Mouse (Mus musculus) intestine, embryonic 15.5 days (tissue): ENCODE data around the gene Tmem123. TPM values are rescaled to one million over a fixed set of nuclear protein-coding genes. Genes with fewer than 3 reads are reported as not detected.

ENCODE experiments used
- ATAC-seq: fragments of 200-750 bp; cut with Nextera tagmentation; 2 replicates; pipeline ENCODE4 v1.8.0; 2017; ENCODE audit warnings: moderate TSS enrichment, moderate library complexity
- H3K27ac ChIP-seq: fragments of 300-500 bp; sonication (generic); 2 replicates; pipeline ENCODE4 v1.5.1; 2015; ENCODE audit warnings: mild to moderate bottlenecking, inconsistent platforms
- H3K27me3 ChIP-seq: fragments of 300-500 bp; sonication (generic); replicated peaks from 2 replicates; pipeline ENCODE4 v1.6.1; 2015; ENCODE audit warnings: inconsistent platforms
- H3K36me3 ChIP-seq: fragments of 300-500 bp; sonication (generic); 2 replicates; pipeline ENCODE4 v1.6.1; 2015; ENCODE audit warnings: inconsistent platforms
- H3K4me1 ChIP-seq: fragments of 300-500 bp; sonication (generic); replicated peaks from 2 replicates; pipeline ENCODE4 v1.6.1; 2015; ENCODE audit warnings: inconsistent platforms
- H3K4me2 ChIP-seq: fragments of 300-500 bp; sonication (generic); replicated peaks from 2 replicates; pipeline ENCODE4 v1.6.1; 2015; ENCODE audit warnings: mild to moderate bottlenecking, inconsistent platforms
- H3K4me3 ChIP-seq: fragments of 300-500 bp; sonication (generic); replicated peaks from 2 replicates; pipeline ENCODE4 v1.5.1; 2015; ENCODE audit warnings: inconsistent platforms
- H3K9ac ChIP-seq: fragments of 300-500 bp; sonication (generic); 2 replicates; pipeline ENCODE4 v1.6.1; 2015; ENCODE audit warnings: inconsistent platforms
- H3K9me3 ChIP-seq: fragments of 300-500 bp; sonication (generic); 2 replicates; pipeline ENCODE4 v1.6.1; 2016; ENCODE audit warnings: inconsistent platforms
- WGBS: fragments of 180-500 bp; shearing (Covaris S2); methylation state at CpG from one replicate; pipeline ENCODE4 v1.1.7; 2015; 5-methylcytosine and 5-hydroxymethylcytosine counted together
- polyA plus RNA-seq: library from polyadenylated mRNA; unstranded; fragments of >200 nt; fragmentation: Nextera tagmentation; extraction: Ambion mirVana; gene quantifications from 2 replicates; pipeline ENCODE4 v1.2.1, GENCODE M21; 2015

Tmem123 gene
- polyA plus RNA-seq, 1 experiment from 2014 or later: 78.8 TPM

GRCm38 (mm10) chr9:7793561-7793960 is 29.7 kb downstream of the Tmem123 start:
- H3K36me3 ChIP-seq: peaks cover 8% of the 10 kb centered on the region; the same call in 1 of the 2 replicates
- H3K27ac ChIP-seq: no peak overlapping the region
- 88% methylated on average over 2 of the region's 2 CpGs for WGBS
- no peak overlapping the region for H3K4me3 ChIP-seq
- no peak overlapping the region for H3K4me2 ChIP-seq
- ATAC-seq: no peak
- H3K27me3 ChIP-seq: no peaks in the 10 kb centered on the region
- no peaks in the 10 kb centered on the region for H3K9me3 ChIP-seq
- no peaks in the 10 kb centered on the region for H3K4me1 ChIP-seq
- no peak overlapping the region for H3K9ac ChIP-seq

GRCm38 (mm10) chr9:7795581-7795980 is 31.7 kb downstream of the Tmem123 start:
- Histone ChIP-seq H3K9ac (no peak overlapping the region), H3K27me3 (no peaks in the 10 kb centered on the region), H3K4me1 (no peaks in the 10 kb centered on the region), H3K27ac (no peak overlapping the region), H3K36me3 (peaks cover 8% of the 10 kb centered on the region; the same call in 1 of the 2 replicates), H3K4me3 (no peak overlapping the region), H3K4me2 (no peak overlapping the region), H3K9me3 (no peaks in the 10 kb centered on the region)
- ATAC-seq: no peak

- Histone ChIP-seq H3K4me1 (no peaks in the 10 kb centered on the region), H3K4me2 (no peak overlapping the region), H3K4me3 (no peak overlapping the region), H3K27me3 (no peaks in the 10 kb centered on the region), H3K27ac (no peak overlapping the region), H3K9me3 (no peaks in the 10 kb centered on the region), H3K9ac (no peak overlapping the region), H3K36me3 (peaks cover 8% of the 10 kb centered on the region; the same call in 1 of the 2 replicates)
- WGBS: 72% methylated on average over 6 of the region's 6 CpGs
- ATAC-seq: no peak
Measured at GRCm38 (mm10) chr9:7796129-7796864, 32.5 kb downstream of the Tmem123 start.

GRCm38 (mm10) chr9:7797542-7797941 is 33.7 kb downstream of the Tmem123 start:
- no peak overlapping the region for H3K27ac ChIP-seq
- WGBS: 91% methylated on average over 2 of the region's 2 CpGs
- H3K27me3 ChIP-seq: no peaks in the 10 kb centered on the region
- H3K4me1 ChIP-seq: no peaks in the 10 kb centered on the region
- H3K36me3 ChIP-seq: 0 out of 2 replicates have a peak, but pooled peaks cover 5% of the 10 kb centered on the region
- no peak overlapping the region for H3K9ac ChIP-seq
- H3K4me2 ChIP-seq: no peak overlapping the region
- H3K9me3 ChIP-seq: no peaks in the 10 kb centered on the region
- no peak overlapping the region for H3K4me3 ChIP-seq
- no peak for ATAC-seq

- Histone ChIP-seq H3K9me3 (no peaks in the 10 kb centered on the region), H3K27ac (no peak overlapping the region), H3K27me3 (no peaks in the 10 kb centered on the region), H3K4me3 (no peak overlapping the region), H3K9ac (no peak overlapping the region), H3K36me3 (0 out of 2 replicates have a peak, but pooled peaks cover 2% of the 10 kb centered on the region), H3K4me1 (no peaks in the 10 kb centered on the region), H3K4me2 (no peak overlapping the region)
- peak; percentile 41; the same call in 1 of the 2 replicates for ATAC-seq
- 88% methylated on average over 3 of the region's 3 CpGs for WGBS
Measured at GRCm38 (mm10) chr9:7798555-7798954, 34.7 kb downstream of the Tmem123 start.

- WGBS: 65% methylated on average over 5 of the region's 5 CpGs
Measured at GRCm38 (mm10) chr9:7805101-7805506, 41.3 kb downstream of the Tmem123 start.

GRCm38 (mm10) chr9:7822758-7823157 is 58.9 kb downstream of the Tmem123 start:
- H3K4me3 ChIP-seq: no peak overlapping the region
- H3K27ac ChIP-seq: no peak overlapping the region
- no peak overlapping the region for H3K9ac ChIP-seq
- H3K36me3 ChIP-seq: no peaks in the 10 kb centered on the region; the same call in 1 of the 2 replicates
- WGBS: 80% methylated on average over 3 of the region's 3 CpGs
- no peak for ATAC-seq
- no peaks in the 10 kb centered on the region for H3K27me3 ChIP-seq
- no peak overlapping the region for H3K4me2 ChIP-seq
- H3K4me1 ChIP-seq: no peaks in the 10 kb centered on the region
- H3K9me3 ChIP-seq: no peaks in the 10 kb centered on the region

More at GRCm38 (mm10) chr9:7805101-7805506, 41.3 kb downstream of the Tmem123 start:
- Histone ChIP-seq H3K4me2 (no peak overlapping the region), H3K9ac (no peak overlapping the region), H3K36me3 (no peaks in the 10 kb centered on the region), H3K9me3 (no peaks in the 10 kb centered on the region), H3K4me3 (no peak overlapping the region), H3K27me3 (no peaks in the 10 kb centered on the region), H3K4me1 (no peaks in the 10 kb centered on the region), H3K27ac (no peak overlapping the region)
- ATAC-seq: peak; percentile 80

GRCm38 (mm10) chr9:7824916-7825315 is 61.1 kb downstream of the Tmem123 start:
- H3K27ac ChIP-seq: no peak overlapping the region
- no peaks in the 10 kb centered on the region for H3K4me1 ChIP-seq
- H3K9me3 ChIP-seq: no peaks in the 10 kb centered on the region
- H3K36me3 ChIP-seq: no peaks in the 10 kb centered on the region; the same call in 1 of the 2 replicates
- no peaks in the 10 kb centered on the region for H3K27me3 ChIP-seq
- H3K4me3 ChIP-seq: no peak overlapping the region
- ATAC-seq: no peak
- 92% methylated on average over 5 of the region's 5 CpGs for WGBS
- H3K9ac ChIP-seq: no peak overlapping the region
- no peak overlapping the region for H3K4me2 ChIP-seq

- Histone ChIP-seq H3K9ac (no peak overlapping the region), H3K4me3 (no peak overlapping the region), H3K9me3 (no peaks in the 10 kb centered on the region), H3K4me1 (peaks cover 6% of the 10 kb centered on the region; the same call in 1 of the 2 replicates), H3K27ac (no peak overlapping the region), H3K27me3 (no peaks in the 10 kb centered on the region), H3K36me3 (no peaks in the 10 kb centered on the region; the same call in 1 of the 2 replicates), H3K4me2 (no peak overlapping the region)
- no peak for ATAC-seq
- WGBS: 92% methylated on average over 4 of the region's 4 CpGs
Measured at GRCm38 (mm10) chr9:7828706-7829105, 64.9 kb downstream of the Tmem123 start.

GRCm38 (mm10) chr9:7829531-7830528 is 66.0 kb downstream of the Tmem123 start:
- H3K36me3 ChIP-seq: peaks cover 2% of the 10 kb centered on the region; the same call in 1 of the 2 replicates
- H3K4me2 ChIP-seq: no peak overlapping the region
- H3K4me3 ChIP-seq: no peak overlapping the region
- H3K9me3 ChIP-seq: no peaks in the 10 kb centered on the region
- peaks cover 6% of the 10 kb centered on the region; the same call in 1 of the 2 replicates for H3K4me1 ChIP-seq
- no peaks in the 10 kb centered on the region for H3K27me3 ChIP-seq
- 67% methylated on average over 9 of the region's 9 CpGs for WGBS
- no peak overlapping the region for H3K9ac ChIP-seq
- ATAC-seq: peak; percentile 71
- H3K27ac ChIP-seq: no peak overlapping the region

- peaks cover 6% of the 10 kb centered on the region; the same call in 1 of the 2 replicates for H3K4me1 ChIP-seq
- no peak for ATAC-seq
- H3K4me2 ChIP-seq: peak overlapping the region; percentile 14; the same call in 1 of the 2 replicates
- H3K4me3 ChIP-seq: no peak overlapping the region
- H3K36me3 ChIP-seq: 0 out of 2 replicates have a peak, but pooled peaks cover 3% of the 10 kb centered on the region
- H3K9ac ChIP-seq: no peak overlapping the region
- no peaks in the 10 kb centered on the region for H3K9me3 ChIP-seq
- H3K27ac ChIP-seq: no peak overlapping the region
- 87% methylated on average over 6 of the region's 6 CpGs for WGBS
- no peaks in the 10 kb centered on the region for H3K27me3 ChIP-seq
Measured at GRCm38 (mm10) chr9:7833421-7833820, 69.6 kb downstream of the Tmem123 start.

- no peak overlapping the region for H3K4me3 ChIP-seq
- H3K4me2 ChIP-seq: no peak overlapping the region
- H3K9me3 ChIP-seq: no peaks in the 10 kb centered on the region
- no peak for ATAC-seq
- no peak overlapping the region for H3K27ac ChIP-seq
- no peak overlapping the region for H3K9ac ChIP-seq
- WGBS: 82% methylated on average over 1 of the region's 1 CpGs
- H3K36me3 ChIP-seq: 0 out of 2 replicates have a peak, but pooled peaks cover 3% of the 10 kb centered on the region
- peaks cover 6% of the 10 kb centered on the region; the same call in 1 of the 2 replicates for H3K4me1 ChIP-seq
- no peaks in the 10 kb centered on the region for H3K27me3 ChIP-seq
Measured at GRCm38 (mm10) chr9:7835302-7835701, 71.5 kb downstream of the Tmem123 start.
